Mouse (Mus musculus): ENCODE data around the gene Lrwd1.
A peak's percentile ranks its signal among the peaks of the same experiment; 100 is the strongest.

Gene Lrwd1

DNA sequence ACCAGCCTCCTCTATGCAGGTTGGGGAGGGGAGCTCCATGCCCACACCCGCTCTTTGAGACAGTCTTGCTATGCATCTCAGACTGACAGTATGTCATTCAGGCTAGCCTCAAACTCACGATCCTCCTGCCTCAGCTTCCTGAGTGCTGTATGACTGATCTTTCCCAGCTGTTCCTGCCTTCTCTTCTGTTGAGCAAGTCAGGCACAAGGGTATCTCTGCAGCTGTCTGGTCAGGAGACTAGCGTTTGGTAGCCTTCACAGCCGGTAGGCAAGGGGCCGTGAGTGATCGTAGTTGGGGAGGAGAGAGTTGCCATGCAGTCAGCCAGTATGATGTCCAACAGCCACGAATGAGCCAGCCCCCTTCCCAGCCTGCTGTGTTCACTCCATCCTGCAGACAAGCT, 40.8 kb downstream of the Lrwd1 start:
- ATAC-seq (ENCODE audit: insufficient number of reproducible peaks, low FRiP score, low TSS enrichment) = no peak

DNA sequence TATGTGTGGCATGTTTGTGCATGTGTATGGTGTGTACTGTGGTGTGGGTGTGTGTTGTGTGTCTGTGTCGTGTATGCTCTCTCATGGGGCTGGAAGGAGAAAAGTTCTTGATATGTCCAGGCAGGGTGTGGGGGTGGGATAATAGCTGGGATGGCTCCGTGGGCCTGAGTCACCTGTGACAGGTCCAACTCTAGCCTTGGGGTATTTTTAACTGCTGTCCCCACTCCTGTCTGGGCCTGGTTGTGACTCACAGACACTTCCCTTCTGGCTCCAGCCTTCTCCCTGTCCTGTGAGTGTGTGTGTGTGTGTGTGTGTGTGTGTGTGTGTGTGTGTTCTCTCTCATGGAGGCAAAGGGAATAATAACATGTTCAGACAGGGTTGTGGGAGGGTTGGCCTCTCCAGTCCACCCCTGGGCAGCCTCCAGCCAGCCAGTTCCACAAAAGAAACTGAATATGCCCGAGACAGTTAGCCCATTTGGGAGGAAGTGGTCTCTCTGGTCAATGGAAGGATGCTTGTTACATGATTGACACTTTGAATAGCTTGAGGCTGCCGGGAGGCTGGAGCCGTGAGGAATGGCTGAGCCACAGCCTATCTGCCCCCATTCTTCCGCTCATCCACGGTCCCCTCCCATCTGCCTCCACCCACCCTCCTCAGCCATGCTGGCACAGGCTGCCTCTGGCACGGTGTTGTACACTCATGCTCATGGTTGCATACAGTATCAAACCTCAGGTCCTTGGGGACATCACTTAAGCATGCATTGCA, 41.4 kb downstream of the Lrwd1 start:
- ATAC-seq (ENCODE audit: insufficient number of reproducible peaks, low FRiP score, low TSS enrichment) = no peak

DNA sequence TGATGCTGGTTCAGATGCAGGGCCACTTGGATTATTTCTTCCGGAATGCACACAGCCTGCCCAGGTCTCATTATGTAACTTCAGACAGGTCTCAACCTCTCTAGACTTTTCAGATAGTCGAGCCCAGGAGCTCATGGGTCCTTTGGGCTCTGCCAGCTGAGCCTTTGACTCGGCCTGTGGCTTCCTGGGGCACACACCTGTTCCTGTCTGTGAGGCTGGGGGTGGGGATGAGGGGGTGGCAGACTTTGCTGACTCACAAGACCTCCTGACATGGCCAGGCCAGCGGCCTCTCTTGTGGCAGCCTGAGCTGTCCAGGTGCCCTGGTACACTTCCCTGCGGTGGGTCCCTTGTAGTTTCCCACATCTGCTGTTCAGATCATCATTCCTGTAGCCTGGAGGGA, 43.9 kb downstream of the Lrwd1 start:
- no peak for ATAC-seq (ENCODE audit: insufficient number of reproducible peaks, low FRiP score, low TSS enrichment)

DNA sequence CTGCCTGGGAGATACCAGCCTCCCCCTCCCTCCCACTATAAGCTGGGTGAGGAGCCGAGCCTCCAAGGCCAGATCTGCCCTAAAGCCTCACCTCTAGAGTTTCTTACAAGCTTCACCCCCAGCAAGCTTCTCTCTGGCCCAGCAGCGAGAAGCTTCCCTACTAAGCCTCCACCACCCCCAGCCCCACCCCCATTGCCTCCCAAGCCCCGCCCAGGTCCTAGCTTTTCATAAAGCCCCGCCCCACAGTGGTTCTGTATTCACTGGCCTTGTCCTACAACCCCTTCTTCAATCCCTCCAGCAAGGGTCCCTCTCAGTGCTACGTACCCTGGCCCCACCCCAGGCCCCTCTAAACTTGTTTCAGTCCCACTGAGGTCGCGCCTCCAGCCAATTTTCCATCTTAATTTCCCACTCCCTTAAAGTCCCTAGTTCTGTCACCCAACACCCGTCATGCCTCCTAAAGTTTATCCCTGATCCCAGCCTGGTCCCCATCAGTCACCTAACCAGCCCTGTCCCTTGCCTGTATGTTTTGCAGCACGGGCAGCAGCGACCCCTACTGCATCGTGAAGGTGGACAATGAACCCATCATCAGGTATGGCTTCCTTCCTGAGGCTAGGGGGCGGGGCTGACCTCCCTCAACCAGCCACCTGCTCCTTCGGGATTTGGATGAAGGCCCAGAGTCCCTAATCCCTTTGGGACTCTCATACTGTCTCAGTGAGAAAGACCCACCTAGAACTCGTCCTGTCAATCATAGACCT, 46.9 kb downstream of the Lrwd1 start:
- ATAC-seq (ENCODE audit: insufficient number of reproducible peaks, low FRiP score, low TSS enrichment) = no peak

DNA sequence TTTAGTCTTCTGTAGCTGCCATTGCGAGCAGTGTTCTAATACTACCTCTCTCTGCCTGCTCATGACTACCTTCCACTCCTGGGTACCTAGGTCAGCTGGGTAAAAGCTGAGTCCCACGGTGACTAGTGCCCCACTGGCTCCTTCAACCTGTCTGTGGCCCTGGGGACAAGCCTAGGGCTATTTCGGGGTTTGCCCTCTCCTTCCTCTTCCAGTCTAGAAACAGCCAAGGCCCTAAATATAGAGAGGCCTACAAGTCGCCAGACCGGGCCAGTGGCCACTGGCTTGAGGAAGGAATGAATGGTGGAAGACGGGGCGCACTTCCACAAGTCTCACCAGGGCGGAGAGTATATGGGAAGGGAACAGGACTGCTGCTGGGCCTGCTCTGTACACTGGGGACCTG, 49.6 kb downstream of the Lrwd1 start:
- no peak for ATAC-seq (ENCODE audit: insufficient number of reproducible peaks, low FRiP score, low TSS enrichment)

DNA sequence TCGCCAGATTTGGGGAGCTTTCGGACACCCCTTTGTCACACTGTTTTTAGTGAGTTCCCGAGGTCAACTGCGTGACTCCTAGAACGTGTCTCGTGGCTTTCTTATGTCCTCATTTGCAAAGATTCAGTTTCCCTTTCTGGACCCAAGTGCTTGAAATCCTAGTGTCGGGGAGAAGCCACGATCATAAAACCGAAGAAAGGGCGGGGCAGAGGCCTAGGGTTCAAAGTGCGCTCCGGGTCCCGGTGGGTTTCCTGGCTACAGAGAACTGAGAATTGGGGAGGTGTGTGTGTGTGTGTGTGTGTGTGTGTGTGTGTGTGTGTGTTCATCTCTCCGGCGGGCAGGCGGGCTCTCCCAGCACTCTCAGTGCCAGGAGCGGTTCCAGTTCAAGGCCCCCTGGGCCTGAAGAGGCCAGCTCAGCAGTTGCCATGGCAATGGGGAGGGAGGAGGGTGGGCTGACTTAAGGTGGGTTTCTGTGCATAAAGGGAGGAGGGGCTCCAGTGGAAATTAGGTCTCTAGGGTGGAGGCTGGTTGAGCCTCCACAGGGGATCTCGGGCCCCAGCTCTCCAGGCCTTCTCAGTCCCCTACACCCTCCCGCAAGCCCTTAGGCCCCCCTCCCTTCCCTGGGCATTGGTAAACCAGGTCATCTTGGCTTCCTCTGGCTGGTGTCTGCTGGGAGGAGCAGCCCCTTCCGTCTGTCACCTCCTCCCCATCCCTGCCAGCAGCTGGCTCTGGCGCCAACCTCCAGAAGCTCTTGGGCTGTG, 50.8 kb downstream of the Lrwd1 start:
- ATAC-seq (ENCODE audit: insufficient number of reproducible peaks, low FRiP score, low TSS enrichment) = peak; percentile 53; the same call in 1 of the 2 replicates

DNA sequence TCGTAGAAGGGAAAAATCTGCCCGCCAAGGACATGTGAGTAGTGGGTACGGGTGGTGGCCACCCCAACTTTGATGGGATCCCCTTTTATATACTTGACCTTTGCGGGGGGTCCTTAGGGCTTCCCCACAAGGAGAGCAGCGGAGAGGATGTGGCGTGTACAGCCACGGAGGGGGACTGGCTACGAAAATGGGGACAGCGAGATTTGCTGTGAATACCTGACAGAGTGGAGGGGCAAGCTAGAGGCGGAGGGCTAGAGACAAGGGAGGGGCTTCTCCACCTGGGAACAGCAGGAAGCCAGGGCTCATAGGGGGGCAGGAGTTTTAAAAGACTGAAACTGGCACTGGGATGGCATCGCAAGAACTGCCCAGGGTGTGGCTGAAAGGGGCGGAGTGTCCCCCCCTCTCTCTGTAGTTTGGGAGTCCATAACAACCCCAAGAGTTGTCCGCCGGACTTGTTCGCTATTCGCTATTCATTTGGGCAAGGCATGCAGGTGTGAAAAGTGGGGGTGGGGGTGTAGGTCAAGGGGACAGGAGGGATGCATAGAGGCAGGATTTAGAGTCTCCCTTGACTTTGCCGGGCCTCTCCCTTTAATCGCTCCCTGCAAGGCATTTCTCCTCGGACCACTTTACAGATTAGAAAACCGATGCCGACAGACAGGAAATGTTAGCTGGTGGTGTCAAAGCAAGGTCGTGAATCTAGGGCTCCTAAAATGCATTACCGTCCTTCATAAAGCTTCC, 51.6 kb downstream of the Lrwd1 start:
- 0 out of 2 replicates have a peak, but pooled peaks have one; percentile 8 for ATAC-seq (ENCODE audit: insufficient number of reproducible peaks, low FRiP score, low TSS enrichment)

DNA sequence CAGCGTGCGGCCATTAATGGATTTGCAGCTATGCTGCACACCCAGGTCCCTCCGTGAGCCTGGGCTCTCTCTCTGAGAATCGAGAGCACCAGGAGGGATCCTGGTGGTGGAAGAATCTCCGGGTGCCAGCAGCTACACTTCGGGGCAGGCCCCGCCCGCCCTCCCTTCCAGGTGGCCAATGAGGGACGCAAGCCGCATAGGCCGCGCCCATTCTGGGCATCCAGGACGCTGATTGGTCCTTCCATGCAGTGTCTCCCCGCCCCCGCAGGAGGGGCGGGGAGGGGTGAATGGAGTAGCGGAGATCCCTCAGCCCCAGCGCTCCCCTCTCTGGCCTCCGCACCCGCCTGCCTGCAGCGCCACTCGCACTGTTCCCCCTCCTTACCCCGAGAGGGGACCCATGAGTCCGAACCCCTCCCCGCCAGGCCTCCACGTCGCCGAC, 52.2 kb downstream of the Lrwd1 start, which contains the start of gene Rasa4:
Gene Rasa4 (plus strand): TSS at position 248 of the 439 bp plus-strand sequence.
- peak; percentile 97 for ATAC-seq (ENCODE audit: insufficient number of reproducible peaks, low FRiP score, low TSS enrichment)

DNA sequence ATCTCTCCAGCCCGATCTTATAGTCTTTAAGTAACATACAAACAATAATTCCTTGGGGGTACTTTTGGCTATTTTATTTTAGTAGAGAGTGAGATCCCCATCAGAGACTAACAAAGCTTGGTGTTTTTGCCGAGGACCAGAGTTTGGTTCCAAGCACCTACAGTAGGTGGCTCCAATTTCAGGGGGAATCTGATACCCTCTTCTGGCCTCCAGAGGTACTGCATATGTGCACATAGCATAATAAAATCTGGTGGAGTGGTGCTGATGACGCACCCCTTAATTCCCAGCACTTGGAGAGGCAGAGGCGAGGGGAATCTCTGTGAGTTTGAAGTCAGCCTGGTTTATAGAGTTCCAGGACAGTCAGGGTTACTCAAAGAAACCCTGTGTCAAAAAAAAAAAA, 53.5 kb downstream of the Lrwd1 start:
- no peak for ATAC-seq (ENCODE audit: insufficient number of reproducible peaks, low FRiP score, low TSS enrichment)

DNA sequence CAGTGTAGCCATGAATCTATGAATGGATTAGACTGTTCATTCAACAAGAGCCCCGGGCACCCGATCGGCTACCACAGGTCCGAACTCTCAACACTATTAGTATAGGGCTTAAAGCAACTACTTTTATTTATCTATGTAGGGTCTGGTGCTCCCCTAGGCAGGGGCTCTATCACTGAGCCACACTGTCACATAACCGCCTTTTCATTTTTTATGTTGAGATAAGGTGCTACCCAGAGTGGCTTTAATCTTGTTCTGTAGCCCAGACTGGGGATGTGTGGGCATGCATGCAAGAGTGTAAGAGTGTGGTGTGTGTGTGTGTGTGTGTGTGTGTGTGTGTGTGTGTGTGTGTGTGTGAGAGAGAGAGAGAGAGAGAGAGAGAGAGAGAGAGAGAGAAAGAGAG, 57.7 kb downstream of the Lrwd1 start:
- no peak for ATAC-seq (ENCODE audit: insufficient number of reproducible peaks, low FRiP score, low TSS enrichment)

DNA sequence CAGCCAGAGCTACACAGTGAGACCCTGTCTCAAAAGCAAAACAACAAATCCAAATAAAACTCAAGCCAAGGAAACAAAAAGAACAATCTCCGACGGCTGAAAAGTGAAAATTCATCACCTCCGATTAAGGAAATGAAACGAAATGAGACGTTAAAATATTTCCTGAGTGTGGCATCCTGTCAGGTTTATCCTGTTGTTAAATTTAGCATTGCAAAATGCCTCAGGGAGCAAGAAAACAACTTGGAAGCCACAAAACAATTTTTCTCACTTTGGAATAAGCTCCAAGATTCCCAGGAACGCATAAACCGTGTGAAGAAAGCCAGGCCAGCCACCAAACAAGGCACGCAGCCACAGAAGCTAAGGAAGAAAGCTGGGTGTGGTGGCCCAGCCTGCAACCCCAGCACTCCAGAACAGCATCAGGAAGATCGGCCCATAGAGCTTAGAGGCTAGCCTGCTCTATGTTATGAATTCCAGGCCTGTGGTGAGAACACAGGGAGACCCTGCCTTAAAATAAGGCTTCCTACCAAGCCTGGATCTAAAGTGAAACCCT, 58.8 kb downstream of the Lrwd1 start:
- ATAC-seq (ENCODE audit: insufficient number of reproducible peaks, low FRiP score, low TSS enrichment) = no peak

DNA sequence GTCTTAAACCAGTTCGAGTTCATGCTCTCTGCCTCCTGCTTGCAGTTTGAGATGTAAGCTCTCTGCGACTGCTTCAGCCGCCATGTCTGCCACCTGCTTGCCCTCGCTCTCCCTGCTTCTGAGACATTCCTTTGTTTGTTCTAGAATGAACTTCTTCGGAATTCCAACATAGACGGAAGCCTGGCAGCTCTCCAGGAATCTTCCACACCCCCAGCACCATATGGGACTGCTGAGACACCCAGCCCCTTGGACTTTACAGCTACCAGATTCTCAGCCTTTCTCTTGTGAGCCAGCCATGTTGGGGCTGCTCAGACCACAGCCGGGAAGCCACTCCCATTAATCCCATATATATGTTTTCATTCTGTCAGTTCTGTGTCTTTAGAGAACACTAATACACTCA, 59.6 kb downstream of the Lrwd1 start:
- ATAC-seq (ENCODE audit: insufficient number of reproducible peaks, low FRiP score, low TSS enrichment) = no peak

DNA sequence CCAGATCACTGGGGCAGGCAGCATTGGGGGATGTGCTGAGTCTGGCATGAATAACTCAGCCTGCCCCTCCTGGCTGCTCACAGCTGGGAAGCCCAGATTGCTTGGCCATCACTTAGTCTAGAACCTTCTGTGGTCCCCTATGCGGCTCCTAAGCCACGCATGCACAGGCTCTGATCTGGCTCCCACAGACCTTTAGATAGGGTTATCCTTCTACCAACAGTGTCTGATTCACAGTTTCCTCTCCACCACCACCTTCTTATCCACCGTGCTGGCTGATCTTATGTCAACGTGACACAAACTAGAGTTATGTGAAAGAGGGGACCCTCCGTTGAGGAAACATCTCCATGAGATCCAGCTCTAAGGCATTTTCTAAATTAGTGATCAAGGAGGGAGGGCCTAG, 60.8 kb downstream of the Lrwd1 start:
- no peak for ATAC-seq (ENCODE audit: insufficient number of reproducible peaks, low FRiP score, low TSS enrichment)

DNA sequence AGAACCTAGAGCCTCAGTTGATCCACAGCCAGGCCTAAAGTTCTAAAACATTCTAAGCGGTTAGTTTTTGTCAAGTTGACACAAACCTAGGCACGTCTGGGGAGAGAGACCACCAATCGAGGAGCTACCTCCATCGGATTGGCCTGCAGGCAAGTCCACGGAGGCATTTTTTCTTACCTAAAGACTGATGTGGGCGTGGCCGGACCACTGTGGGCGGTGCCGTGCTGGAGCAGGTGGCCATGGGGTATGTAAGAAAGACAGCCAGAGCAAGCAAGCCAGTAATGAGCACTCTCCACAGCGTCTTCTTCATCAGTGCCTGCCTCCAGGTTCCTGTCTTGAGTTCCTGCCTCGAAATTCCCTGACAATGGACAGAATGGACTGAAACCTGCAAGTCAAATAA, 62.3 kb downstream of the Lrwd1 start:
- ATAC-seq (ENCODE audit: insufficient number of reproducible peaks, low FRiP score, low TSS enrichment) = no peak

DNA sequence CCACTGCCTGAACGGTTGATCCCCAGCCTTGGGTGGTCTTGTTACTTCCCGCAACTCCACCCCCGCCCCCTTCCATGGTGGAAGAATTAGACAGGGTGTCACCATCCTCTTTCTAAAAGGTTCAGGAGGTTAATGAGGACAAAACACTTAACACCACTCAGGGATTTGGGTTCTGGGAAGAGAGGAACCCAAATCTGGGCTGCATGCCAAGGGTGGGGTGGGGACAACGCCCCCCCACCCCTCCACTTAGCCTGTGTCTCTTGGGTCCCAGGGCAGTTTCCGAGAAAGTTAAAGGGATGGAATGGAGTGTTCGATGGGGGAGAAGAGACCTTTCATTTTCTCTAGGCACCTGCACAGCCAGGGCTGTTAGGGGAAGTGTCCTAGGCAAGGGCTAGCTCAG, 62.8 kb downstream of the Lrwd1 start:
- no peak for ATAC-seq (ENCODE audit: insufficient number of reproducible peaks, low FRiP score, low TSS enrichment)

All from cerebellum, adult (tissue).